Mouse (Mus musculus): ENCODE results near the gene Hfe2. TPM values are rescaled to one million over a fixed set of nuclear protein-coding genes. Genes with fewer than 3 reads are reported as not detected.
"Not testable (repeated sequence)": the region's sequence is repeated elsewhere in the genome, so short reads cannot be mapped to it uniquely, and the experiment has no call there.

Hfe2 gene
- total RNA-seq, 1 experiment from 2014 or later: 6.9 TPM

DNA sequence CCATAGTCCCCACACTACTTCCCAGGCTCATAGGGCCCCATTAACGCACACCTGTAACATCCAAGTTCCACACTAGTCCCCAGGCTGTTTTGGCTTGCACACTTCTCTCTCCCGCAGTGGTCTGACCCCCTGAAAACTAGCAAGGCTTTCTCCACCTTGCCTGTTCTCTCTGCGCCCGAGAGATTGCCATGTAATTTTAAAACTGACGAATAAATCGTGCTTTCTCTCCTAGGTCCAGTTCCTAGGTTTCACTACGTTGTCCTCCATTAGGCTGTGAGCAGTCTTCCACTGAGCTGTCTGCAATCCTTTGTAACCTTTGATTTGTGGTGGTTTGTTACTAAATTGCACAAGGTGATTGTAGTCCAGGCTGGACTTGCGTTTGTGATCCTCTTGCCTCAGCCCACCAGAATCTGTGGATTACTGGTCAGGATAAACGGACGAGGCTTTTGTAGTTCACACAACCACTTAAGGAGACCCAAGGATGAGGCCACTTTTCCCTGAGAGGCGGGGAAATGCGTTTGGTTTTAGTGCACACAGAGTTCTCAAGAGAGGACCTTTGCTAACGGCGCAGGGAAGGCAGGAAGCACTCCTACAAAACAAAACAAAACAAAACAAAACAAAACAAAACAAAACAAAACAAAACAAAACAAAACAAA lies 28.2 kb upstream of the Hfe2 start:
- not testable (repeated sequence) for DNase-seq

DNA sequence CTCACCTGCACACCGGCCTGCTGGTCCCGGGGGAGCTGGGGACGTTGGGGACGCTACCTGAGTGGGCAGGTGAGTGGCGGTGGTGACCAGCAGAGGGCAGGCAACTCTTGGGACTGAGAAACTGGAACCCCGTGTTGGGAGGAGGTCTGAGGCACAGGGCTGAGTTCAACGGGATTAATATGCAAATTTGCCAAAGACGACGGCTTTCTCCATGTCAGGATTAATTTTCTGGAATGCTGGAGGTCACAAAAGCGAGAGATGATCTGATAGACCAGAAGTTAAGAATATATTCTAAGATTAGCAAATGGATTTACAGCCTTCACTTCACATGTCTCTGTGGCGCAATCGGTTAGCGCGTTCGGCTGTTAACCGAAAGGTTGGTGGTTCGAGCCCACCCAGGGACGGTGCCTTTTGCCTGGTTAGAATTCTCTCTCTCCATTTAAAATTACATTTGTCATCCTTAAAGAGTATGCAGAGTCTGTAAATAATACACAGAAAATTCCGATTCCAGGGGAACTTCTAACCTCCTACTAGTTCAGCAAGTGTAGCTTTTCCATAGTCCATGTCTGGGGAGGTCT lies 27.4 kb upstream of the Hfe2 start:
- peak; percentile 83 for DNase-seq

DNA sequence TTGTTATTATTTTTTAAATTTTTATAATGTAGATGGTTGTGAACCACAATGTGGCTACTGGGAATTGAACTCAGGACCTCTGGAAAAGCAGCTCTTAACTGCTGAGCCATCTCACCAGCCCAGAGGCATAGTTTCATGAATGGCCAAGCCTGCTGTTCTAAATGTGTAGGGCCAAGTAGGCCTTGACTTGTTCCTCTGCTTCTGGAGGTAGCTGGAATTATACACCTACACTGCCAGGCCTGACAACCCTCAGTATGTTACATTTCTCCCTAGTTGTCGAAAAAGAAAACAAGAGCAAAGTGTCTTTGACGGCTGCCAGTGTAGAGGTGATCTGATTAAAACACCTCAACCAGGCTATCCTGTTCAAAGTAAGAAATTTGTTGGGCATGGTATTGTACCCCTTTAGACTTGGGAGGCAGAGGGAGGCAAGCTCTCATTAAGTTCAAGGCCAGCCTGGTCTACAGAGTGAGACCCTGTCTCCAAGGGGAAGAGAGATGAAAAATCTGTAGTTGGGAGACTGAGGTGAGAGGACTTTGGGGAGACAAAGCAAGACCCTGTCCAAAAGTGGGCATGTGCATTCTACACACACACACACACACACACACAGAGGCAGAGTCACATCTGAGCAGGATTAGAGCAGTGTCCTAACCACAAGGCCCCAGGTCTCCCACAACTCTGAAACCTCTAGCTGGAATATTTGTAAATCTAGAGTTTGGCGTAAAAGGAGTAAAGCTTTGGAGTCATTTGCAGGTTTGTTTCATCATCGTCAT lies 26.3 kb upstream of the Hfe2 start:
- DNase-seq: no peak

DNA sequence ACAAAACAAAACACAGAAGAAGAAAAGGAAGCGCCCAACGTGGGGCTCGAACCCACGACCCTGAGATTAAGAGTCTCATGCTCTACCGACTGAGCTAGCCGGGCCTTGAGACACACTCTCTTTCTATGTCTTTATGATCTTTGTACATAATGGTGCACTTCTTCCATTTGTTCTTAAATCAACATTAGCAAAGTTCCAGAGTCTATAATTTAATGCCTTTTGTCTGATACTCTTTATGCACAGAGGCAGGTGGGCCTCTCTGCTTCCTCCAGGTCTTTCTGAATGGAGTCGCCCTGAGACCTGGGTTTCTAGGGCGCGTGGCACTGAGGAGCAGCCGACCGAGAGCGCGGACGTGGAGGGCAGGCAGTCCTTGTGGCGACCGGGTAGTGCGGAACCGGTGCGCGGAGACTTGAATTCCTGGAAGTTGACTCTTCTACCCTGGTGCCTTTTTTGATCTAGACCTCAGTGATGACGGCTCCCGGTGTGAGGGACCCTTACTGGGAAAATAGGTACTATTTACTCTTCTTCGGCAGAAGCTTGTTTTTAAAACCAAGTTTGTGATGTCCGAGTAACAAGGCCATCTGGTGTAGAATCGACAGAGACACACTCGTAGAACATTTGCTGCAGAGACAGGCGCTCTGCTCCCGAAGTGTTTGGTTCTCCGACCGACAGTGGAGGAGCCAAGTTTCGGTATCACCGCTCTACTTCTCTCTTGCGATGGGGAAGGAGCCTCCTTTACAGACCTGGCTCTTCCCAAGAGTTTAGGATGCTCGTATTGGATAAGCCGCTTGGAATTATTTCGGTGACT lies 25.3 kb upstream of the Hfe2 start:
- DNase-seq: peak; percentile 79

DNA sequence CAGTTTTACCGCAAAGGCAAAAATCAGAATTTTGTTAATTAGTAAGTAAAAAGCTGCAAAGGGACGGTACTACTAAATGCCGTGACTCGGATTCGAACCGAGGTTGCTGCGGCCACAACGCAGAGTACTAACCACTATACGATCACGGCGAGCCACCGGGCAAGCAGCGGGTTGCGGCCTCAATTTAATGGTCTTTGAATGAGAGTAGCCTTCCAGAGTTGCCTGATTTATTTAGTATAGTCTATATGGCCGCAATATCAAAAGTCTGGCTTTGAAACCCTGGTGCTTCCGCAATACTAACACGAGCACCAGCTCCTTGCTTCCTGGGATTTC lies 24.7 kb upstream of the Hfe2 start:
- peak; percentile 94 for DNase-seq

DNA sequence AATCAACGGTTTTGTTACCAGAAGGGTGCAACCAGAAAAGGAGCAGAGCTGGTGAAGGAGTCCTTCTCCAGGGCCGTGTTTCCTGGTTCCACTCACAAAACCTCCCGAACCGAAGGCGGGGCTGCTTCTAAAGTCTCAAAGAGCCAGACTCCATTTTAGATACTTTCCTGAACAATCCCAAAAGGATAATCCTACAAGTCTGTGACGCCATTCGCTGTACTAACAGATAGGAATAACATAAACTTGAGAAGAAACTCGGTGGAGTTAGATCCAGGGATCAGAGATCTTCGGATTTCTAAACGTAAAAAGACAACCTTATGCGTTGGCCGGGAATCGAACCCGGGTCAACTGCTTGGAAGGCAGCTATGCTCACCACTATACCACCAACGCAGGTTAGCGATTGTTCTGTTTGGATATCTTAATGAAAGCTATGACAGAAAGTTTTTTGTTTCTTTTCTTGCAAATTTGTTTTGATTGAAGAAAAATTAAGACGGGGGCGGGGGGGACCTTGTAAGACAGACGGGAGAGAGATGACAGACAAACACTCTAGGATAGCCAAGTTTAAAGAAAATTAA lies 24.2 kb upstream of the Hfe2 start:
- DNase-seq: peak; percentile 87

DNA sequence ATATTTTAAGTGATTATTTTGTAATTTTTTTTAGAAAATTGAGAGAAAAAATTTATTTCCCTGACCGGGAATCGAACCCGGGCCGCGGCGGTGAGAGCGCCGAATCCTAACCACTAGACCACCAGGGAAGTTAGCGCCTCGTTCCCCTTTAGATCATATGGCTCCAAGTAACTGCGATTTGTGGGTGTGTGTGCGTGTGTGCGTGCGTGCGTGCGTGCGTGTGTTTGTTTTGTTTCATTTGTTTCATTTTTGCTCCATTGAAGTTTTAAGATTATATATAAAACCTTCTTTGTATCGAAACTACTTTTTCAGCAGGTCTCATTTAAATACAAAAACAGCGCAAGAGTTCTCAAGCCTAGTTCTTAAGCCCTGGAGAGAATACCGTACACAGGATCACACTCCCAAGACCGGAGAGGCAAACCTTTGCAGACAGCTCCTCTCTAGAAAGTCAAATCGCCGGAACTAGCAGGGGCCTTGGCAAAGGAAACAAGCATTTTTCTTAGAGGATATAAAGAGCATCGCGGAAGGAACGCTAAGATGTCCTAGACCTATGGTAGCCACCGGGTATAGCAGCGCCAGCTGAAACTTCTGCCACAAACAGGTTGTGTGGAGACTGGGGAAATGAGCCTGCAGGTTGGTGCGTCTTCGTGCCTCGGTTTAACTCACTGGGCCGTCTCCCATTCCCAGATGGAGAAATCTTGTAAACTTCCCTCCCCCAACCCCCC lies 23.4 kb upstream of the Hfe2 start:
- DNase-seq: peak; percentile 91

DNA sequence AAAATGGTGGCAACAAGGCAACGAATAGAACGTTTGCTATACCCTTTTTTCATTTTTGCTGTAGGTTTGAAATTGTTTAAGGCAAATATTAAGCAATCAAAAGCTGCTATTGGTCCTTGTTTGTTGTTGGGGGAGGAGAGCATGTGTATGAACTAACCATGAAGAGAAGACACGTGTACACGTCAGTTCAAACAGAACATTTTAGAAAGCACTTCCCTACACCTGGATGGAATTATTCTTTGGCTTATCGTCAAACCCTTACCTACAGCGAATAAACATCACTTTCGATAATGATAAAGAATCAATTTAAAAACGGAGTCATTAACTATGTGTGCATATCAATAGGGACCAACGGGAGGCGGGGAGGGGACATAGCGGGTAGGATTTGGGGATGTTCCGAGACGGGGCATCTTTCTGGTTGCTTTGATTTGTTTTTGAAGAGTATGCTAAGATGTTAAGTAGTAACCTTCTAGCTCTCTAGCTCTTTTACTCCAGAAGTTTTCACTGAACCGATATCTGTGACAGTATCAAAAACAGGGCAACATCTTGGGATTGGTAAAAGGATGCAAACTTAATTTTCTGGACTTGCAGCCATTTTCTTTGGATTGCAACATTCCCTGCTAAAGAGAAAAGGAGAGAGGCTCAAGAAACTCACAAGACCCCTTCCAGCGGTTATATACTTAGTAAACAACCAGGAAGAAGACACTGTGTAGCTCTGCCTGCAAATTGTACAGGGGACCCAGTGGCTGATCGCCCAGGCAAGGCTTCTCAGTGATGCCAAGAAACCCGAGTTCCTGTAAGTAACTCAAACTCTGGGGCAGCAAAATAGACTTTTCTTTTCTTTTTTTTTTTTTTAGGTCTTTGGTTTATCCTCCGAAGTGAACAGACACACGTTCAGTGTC lies 22.5 kb upstream of the Hfe2 start:
- DNase-seq: no peak

DNA sequence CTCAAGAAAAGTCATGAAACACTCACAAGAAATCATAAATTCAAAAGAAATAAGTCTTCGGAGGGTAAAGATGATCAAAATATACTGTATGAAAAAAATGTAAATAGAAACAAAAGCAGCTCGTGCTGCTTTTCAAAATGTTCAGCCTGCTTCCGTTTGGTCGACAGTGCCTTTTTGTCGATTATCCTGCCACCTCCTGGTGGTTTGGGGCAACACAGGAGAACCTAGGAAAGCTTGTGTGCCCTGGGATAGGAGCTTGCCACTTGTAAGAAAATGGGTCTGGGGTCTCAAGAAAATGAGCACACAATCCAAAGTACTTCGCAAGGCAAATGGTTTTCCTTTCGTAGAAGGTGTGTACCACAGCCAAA lies 21.9 kb upstream of the Hfe2 start:
- peak; percentile 85 for DNase-seq

DNA sequence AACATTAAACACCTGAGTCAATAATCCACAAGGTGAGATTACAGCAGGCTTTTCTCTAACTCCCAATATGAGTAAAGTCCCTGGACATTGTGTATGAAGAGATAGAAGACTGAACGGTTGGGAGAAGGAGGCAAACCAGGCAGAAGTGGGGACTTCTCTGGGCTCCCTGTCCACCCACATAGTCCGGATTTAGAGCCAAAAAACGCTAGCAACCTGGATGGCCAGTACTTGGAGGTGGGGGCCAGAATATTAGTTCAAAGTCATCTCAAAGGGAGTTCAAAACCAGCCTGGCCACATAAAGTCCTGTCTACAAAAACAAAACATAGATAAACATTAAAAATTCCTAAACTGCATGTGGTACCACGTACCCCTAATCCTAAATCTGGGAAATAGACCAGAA lies 21.0 kb upstream of the Hfe2 start:
- no peak for DNase-seq

DNA sequence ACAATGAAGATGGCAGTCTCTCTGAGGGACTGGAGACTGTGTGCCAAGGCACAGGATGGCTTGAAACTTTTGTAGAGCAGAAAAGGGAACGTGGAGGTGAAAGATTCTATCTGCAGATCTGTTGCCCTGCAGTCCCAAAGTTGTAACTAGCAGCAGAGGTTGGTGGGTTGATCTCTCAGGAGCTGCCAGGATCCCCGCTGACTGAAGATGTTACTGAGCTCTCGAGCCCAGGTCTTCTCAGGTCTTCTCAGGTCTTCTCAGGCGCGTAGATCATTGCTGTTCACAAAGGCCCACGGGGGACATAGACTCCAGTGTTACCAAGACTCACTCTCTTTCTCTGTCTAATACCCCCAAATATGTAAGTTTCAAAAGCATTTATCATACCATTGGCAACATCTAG lies 20.0 kb upstream of the Hfe2 start:
- DNase-seq: no peak

DNA sequence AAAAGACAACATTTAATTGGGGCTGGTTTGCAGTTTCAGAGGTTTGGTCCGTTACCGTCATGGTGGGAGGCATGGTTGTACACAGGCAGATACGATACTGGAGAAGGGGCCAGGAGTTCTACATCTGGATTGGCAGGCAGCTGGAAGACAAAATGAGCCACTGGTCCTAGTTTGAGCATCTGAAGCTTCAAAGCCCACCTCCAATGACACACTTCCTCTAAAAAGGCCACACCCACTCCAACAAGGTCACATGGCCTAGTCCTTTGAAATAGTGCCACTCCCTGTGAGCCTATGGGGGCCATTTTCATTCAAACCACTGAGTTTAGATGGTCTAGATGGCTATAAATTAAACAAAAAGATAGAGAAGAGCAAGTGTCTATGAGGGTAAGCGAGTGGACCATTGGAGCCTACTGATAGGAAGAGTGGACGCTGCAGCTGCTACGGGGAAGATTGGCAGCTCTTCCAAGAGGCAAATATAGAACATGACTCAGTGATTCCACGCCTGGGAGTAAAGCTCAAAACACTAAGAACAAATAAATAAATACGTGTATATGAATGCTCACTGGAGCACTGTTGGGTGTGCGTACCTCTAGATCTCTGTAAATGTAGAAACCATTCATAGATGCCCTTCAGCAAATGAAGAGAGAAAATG lies 18.4 kb upstream of the Hfe2 start:
- DNase-seq: no peak

DNA sequence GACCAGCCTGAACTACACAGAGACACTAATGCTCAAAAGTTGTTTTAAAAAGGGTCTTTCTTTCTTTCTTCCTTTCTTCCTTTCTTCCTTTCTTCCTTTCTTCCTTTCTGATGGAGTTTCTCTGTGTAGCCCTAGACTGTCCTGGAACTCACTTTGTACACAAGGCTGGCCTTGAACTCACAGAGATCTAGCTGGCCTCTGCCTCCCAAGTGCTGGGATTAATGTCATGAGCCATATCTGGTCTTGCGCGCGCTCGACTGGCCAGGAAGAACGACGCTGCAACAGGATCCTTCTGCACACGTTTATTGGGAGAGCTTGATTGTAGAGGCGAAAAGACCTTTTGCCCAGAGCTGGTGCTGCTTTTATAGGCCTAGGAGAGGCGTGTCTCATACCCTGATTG lies 17.0 kb upstream of the Hfe2 start:
- DNase-seq: not testable (repeated sequence)

DNA sequence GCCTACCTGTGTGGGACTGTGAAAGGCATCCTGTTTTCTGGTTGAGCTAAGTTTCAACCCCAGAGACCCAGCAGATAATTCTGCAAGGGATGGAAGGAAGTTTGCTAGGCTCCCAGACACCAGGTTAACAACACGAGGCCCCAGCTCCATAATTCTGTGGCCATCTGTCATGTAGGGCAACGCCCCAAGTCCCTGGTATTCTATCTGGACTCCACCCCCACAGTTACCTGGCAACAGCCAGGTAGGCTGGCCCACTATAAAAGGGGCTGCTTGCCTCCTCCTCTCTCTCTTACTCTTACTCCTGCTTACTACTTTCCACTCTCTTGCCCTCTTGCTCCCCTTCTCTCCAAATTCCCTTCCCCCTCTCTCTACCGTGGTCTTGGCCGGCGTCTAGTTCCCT lies 4.8 kb upstream of the Hfe2 start:
- no peak for DNase-seq

DNA sequence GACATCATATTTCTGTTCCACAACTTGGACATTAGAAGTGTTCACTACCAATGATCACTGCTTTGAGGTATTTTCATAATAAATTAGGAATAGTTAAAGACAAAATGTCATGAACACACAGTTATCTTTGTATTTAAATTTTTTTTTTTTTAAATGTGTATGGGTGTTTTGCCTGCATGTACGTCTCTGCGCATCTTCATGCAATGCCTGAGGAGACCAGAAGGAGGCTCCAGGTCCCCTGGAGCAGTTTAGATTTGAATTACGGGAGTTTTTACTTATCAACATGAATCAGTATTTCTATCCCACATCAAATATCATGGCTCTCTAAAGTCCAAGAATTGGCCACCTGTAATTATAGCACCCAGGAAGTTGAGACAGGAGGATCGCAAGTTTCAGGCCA lies 2.8 kb upstream of the Hfe2 start:
- peak; percentile 49 for DNase-seq

DNA sequence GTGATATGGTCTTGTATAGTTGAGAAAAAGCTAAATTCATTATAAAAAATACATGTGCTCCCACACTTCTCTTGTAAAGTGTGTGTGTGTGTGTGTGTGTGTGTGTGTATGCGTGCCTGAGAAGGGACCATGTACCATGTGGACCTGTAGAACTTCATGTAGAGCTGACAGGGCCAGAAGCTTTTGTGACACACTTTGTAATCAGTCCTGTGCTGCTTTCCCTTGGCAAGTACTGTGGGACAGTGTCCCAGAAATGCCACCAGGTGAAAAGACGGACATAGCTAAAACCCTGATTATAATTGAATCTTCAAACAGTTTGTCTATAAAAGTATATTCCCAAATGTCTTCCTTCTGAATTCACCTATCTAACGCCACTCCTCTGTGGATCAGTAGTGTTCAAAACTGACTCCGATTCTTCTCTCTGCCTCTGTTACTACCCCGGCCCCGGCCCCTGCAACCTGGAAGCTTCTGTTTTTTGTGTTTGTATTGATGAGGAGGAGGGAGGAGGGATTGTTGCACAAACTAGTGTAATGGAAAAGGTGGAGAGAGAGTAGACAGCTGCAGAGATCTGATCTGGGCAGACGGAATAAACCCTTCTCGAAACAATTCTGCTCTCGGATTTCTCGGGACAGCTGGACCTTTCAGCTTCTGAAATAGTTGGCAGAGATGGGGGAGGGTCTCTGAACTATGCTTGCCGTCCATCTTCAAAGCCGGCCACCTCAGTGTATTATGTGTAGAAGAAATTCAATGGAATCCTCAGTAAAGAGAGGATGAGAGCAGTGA lies 753 bp upstream of the Hfe2 start:
- no peak for DNase-seq

DNA sequence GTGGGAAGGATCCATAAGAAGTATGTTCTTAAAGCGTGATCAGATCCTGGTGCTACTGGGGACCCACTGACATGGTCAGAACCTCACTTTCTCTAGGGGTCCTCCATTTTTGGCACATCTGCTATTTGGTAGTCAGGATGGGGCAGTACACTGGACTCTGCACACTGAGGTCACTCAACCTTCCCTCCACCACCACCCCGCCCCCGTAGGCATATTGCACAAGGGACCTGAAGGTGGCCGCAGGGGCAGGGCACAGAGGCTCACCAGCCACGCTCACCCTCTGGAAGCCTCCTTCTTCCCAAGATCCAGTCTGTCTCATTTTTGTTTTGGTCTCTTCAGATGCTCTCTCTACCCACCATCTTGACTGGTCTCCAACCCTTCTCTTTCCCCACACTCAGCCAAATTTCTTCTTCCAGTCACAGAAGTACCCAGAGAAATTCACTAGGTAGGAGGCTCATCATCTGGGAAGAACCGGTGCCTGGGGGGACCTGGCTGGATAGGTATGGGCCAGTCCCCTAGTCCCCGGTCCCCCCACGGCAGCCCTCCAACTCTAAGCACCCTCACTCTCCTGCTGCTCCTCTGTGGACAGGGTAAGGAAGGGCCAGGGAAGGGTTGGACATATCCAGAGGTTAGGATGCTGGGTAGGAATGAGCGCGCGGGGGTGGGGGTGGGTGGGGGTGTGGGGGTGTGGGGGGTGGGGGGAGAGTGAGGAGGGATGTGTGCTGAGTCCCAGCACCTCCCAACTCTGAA lies 1.2 kb downstream of the Hfe2 start:
- no peak for DNase-seq

DNA sequence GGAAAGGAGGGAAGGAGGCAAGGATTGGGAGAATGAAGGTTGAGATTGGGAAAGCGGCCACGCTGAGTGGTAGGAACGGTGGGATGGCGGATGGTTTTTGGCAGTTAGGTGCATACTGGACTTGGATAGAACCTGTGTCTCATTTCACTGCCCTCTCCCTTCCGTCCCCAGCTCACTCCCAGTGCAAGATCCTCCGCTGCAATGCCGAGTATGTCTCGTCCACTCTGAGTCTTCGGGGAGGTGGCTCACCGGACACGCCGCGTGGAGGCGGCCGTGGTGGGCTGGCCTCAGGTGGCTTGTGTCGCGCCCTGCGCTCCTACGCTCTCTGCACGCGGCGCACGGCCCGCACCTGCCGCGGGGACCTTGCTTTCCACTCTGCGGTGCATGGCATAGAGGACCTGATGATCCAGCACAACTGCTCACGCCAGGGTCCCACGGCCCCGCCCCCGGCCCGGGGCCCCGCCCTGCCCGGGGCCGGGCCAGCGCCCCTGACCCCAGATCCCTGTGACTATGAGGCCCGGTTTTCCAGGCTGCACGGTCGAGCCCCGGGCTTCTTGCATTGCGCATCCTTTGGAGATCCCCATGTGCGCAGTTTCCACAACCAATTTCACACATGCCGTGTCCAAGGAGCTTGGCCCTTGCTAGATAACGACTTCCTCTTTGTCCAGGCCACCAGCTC lies 2.0 kb downstream of the Hfe2 start:
- DNase-seq: no peak
